Mouse (Mus musculus): Measurements from ENCODE around the gene Fn1.

DNA sequence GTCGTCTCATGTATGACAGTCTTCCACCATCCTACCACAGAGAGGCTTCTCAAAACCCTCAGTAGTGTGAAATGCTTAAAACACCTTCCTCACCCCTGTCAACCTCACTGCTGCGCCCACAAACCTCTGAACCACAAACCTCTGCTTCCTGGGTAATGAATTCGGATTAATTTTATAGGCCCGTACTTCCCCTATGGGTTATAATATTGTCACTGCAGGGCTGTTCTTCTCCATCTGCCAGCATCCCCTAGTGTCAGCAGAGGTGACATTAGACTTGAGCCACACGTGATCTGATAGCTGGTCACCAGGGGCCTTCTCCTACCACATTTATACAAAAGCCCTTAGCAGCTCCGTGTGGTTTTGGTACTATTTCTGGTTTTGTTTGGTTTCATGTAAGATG, 76.2 kb downstream of the Fn1 start:
- TF ChIP-seq CTCF (IDR thresholded peaks at IDR 0.05; ENCODE audit: low read depth), result no peak
- no peak for TF ChIP-seq EP300 (IDR thresholded peaks at IDR 0.05; ENCODE audit: low read depth)
